Mouse (Mus musculus) CH12.LX (cell line): ENCODE measurements around the gene Faiml. TPM values are rescaled to one million over a fixed set of nuclear protein-coding genes. Genes with fewer than 3 reads are reported as not detected.

Experiments used
- DNase-seq: peaks from one replicate; pipeline ENCODE4 v3.0.0-alpha.2; 2013; ENCODE audit errors: extremely low read depth
- H3K27ac ChIP-seq: 2 replicates; pipeline ENCODE4 v1.5.1; 2012; ENCODE audit warnings: low read depth, mild to moderate bottlenecking, control low read depth, moderate library complexity; ENCODE audit not compliant: insufficient read depth
- H3K27me3 ChIP-seq: replicated peaks from 2 replicates; pipeline ENCODE3; 2012; ENCODE audit warnings: inconsistent platforms
- H3K36me3 ChIP-seq, 2 experiments: replicated peaks in 1 of 2; 2 replicates each; pipeline versions ENCODE3 to v1.6.1; 2012; ENCODE audit warnings: inconsistent platforms in 1 of 2, low read length in 1 of 2, mild to moderate bottlenecking in 1 of 2, mixed read lengths in 1 of 2, moderate library complexity in 1 of 2; ENCODE audit not compliant: control insufficient read depth in 1 of 2, insufficient read depth in 1 of 2
- H3K4me1 ChIP-seq, 2 experiments: 2 replicates each; pipeline ENCODE4 v1.6.1; 2012; ENCODE audit warnings: inconsistent platforms in 1 of 2, moderate library complexity in 1 of 2; ENCODE audit not compliant: insufficient read depth in 2 of 2, control insufficient read depth in 1 of 2
- H3K4me2 ChIP-seq: 2 replicates; pipeline ENCODE4 v1.6.1; 2012; ENCODE audit warnings: low read depth, mild to moderate bottlenecking, control low read depth; ENCODE audit not compliant: poor library complexity, insufficient read depth, severe bottlenecking
- H3K4me3 ChIP-seq, 3 experiments: fragments of 150-350 bp in 1 of 3; sonication (generic) in 1 of 3; replicated peaks in 1 of 3; 2 replicates each; pipeline versions ENCODE3 to v1.5.1; 2011 to 2012; ENCODE audit warnings: low read depth in 2 of 3, low read length in 2 of 3, mild to moderate bottlenecking in 2 of 3, moderate library complexity in 2 of 3, control low read depth in 1 of 3, improper control_type of control experiment in 1 of 3, inconsistent platforms in 1 of 3, mixed read lengths in 1 of 3; ENCODE audit not compliant: poor library complexity in 1 of 3
- H3K79me2 ChIP-seq: replicated peaks from 2 replicates; pipeline ENCODE4 v1.6.1; 2012; ENCODE audit warnings: mild to moderate bottlenecking, moderate library complexity; ENCODE audit not compliant: control insufficient read depth, poor library complexity, insufficient read depth, severe bottlenecking; ENCODE audit errors: extremely low read depth
- H3K9ac ChIP-seq: 2 replicates; pipeline ENCODE4 v1.6.1; 2012; ENCODE audit warnings: low read depth, mild to moderate bottlenecking, control low read depth, moderate library complexity; ENCODE audit not compliant: insufficient read depth
- H3K9me3 ChIP-seq: replicated peaks from 2 replicates; pipeline ENCODE3; 2012; ENCODE audit warnings: low read length, inconsistent platforms, mixed read lengths
- BHLHE40 ChIP-seq: IDR thresholded peaks from 2 replicates; pipeline ENCODE4 v1.6.1; 2011; ENCODE audit warnings: mild to moderate bottlenecking, low read depth, low read length, improper control_type of control experiment
- CHD1 ChIP-seq: IDR thresholded peaks from 2 replicates; pipeline ENCODE4 v1.6.1; 2012; ENCODE audit warnings: low read depth, low read length, improper control_type of control experiment, inconsistent platforms
- CHD2 ChIP-seq: IDR thresholded peaks from 2 replicates; pipeline ENCODE4 v1.6.1; 2011; ENCODE audit warnings: low read length, improper control_type of control experiment
- CTCF ChIP-seq, 2 experiments: IDR thresholded peaks in 1 of 2; conservative IDR thresholded peaks in 1 of 2; 2 replicates each; pipeline ENCODE4 v1.5.1; 2011 to 2012; ENCODE audit warnings: low read depth in 2 of 2, low read length in 2 of 2, improper control_type of control experiment in 1 of 2, inconsistent platforms in 1 of 2, mild to moderate bottlenecking in 1 of 2, moderate library complexity in 1 of 2
- E2F4 ChIP-seq: IDR thresholded peaks from 2 replicates; pipeline ENCODE4 v1.6.1; 2011; ENCODE audit warnings: low read depth, low read length, improper control_type of control experiment; ENCODE audit not compliant: insufficient replicate concordance
- EP300 ChIP-seq: IDR thresholded peaks from 2 replicates; pipeline ENCODE4 v1.6.1; 2011; ENCODE audit warnings: low read length, improper control_type of control experiment
- ETS1 ChIP-seq: conservative IDR thresholded peaks from 2 replicates; pipeline ENCODE4 v1.6.1; 2012; ENCODE audit warnings: low read depth, mild to moderate bottlenecking, inconsistent platforms, low read length, improper control_type of control experiment, moderate library complexity
- HCFC1 ChIP-seq: IDR thresholded peaks from 2 replicates; pipeline ENCODE4 v1.6.1; 2012; ENCODE audit warnings: low read depth, mild to moderate bottlenecking, inconsistent platforms, low read length, improper control_type of control experiment
- IRF4 ChIP-seq: IDR thresholded peaks from 2 replicates; pipeline ENCODE4 v1.6.1; 2014; ENCODE audit warnings: low read depth, mild to moderate bottlenecking, inconsistent platforms, low read length, improper control_type of control experiment
- JUN ChIP-seq: IDR thresholded peaks from 2 replicates; pipeline ENCODE4 v1.6.1; 2011; ENCODE audit warnings: low read depth, mild to moderate bottlenecking, low read length, improper control_type of control experiment, moderate library complexity; ENCODE audit not compliant: insufficient read depth
- MYC ChIP-seq: IDR thresholded peaks from 2 replicates; pipeline ENCODE4 v1.6.1; 2011; ENCODE audit warnings: low read depth, mild to moderate bottlenecking, improper control_type of control experiment, low read length
- NELFE ChIP-seq: IDR thresholded peaks from 2 replicates; pipeline ENCODE4 v1.6.1; 2011; ENCODE audit warnings: low read depth, low read length, improper control_type of control experiment
- POLR2A ChIP-seq: IDR thresholded peaks from 2 replicates; pipeline ENCODE4 v1.6.1; 2011; ENCODE audit warnings: low read depth, mild to moderate bottlenecking, improper control_type of control experiment, low read length
- POLR2AphosphoS2 ChIP-seq: IDR thresholded peaks from 2 replicates; pipeline ENCODE4 v1.6.1; 2011; ENCODE audit warnings: low read depth, low read length, improper control_type of control experiment
- RAD21 ChIP-seq: IDR thresholded peaks from 2 replicates; pipeline ENCODE4 v1.6.1; 2011; ENCODE audit warnings: low read depth, mild to moderate bottlenecking, low read length, improper control_type of control experiment, moderate library complexity
- TBP ChIP-seq: conservative IDR thresholded peaks from 2 replicates; pipeline ENCODE4 v1.6.1; 2011; ENCODE audit warnings: low read depth, low read length, improper control_type of control experiment
- TCF12 ChIP-seq: IDR thresholded peaks from 2 replicates; pipeline ENCODE4 v1.6.1; 2014; ENCODE audit warnings: low read depth, mild to moderate bottlenecking, inconsistent platforms, low read length, improper control_type of control experiment
- ZNF384 ChIP-seq: IDR thresholded peaks from 2 replicates; pipeline ENCODE4 v1.6.1; 2012; ENCODE audit warnings: low read depth, low read length, improper control_type of control experiment, inconsistent platforms
- dilution Hi-C: fragments of 300-500 bp; cut with MboI; formaldehyde crosslinking; loops from 2 replicates; pipeline ENCODE4 v1.14.3; 2020; ENCODE audit warnings: low sequenced_read_pairs; ENCODE audit not compliant: extremely low pct_unique_long_range_greater_than_20kb, extremely low pct_ligation_motif_present
- in situ Hi-C: fragments of 300-500 bp; cut with MboI; formaldehyde crosslinking; loops from 3 replicates; pipeline ENCODE4 v1.14.3; 2019; ENCODE audit warnings: low sequenced_read_pairs, low pct_ligation_motif_present, low pct_unique_long_range_greater_than_20kb, mixed read lengths
- polyA plus RNA-seq: library from polyadenylated mRNA; unstranded; fragments of >175 nt; gene quantifications from 2 replicates; pipeline ENCODE4 v1.2.1, GENCODE M21; 2012; ENCODE audit warnings: low read depth; ENCODE audit not compliant: insufficient read length
- total RNA-seq, 2 experiments: library from RNA; depleted of rRNA; stranded (reverse); fragments of 300-350 nt in 1 of 2; fragments of >200 nt in 1 of 2; gene quantifications; 2 replicates each; pipeline ENCODE4 v1.2.3; 2012 to 2014

Gene Faiml
- total and polyA plus RNA-seq, 3 experiments, result not detected

DNA sequence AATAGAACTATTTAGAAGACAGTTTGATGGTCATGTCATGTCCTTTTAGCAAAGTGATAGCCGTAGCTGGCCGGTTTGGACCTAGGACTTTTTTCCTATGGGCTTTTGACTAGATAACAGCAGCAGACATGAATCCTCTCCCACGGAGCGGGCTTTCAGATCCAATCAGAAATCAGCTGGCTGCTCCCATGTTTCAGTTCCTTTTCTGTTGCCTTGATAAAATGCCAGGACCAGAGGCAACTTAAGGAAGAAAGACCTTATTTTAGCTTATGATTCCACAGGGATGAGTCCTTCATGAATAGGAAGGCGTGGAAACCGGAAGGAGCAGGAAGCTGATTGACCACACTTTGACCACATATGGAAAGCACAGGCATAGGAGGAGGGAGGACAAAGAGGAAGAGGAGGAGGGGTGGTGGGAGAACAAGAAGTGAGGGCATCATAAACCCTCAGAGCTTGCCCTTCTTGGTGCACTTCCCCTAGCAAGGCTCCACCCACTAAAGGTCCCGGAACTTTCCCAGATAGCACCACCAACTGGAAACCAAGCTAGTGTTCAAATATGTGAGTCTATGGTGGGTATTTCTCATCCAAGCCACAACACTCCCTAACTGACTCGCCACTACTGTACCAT, 53.9 kb downstream of the Faiml start:
- dilution Hi-C loops, result no loop called here
- Histone ChIP-seq H3K4me3 (no peak overlapping the region), H3K27me3 (no peaks in the 10 kb centered on the region), H3K4me1 (peaks cover 2 to 6% of the 10 kb centered on the region in 2 experiments; a peak in 3 of 4 replicates), H3K9ac (no peak overlapping the region), H3K9me3 (no peaks in the 10 kb centered on the region), H3K27ac (no peak overlapping the region), H3K4me2 (0 out of 2 replicates have a peak overlapping the region, but pooled peaks have one; percentile 7)
- DNase-seq, result no peak
- in situ Hi-C loops, result no loop called here
- TF ChIP-seq ETS1, result no peak
- no peak for TF ChIP-seq E2F4
- TF ChIP-seq EP300, result no peak
- no peak for TF ChIP-seq CHD1
- no peak for TF ChIP-seq CHD2
- no peak for TF ChIP-seq POLR2AphosphoS2
- no peak for TF ChIP-seq POLR2A
- TF ChIP-seq, all 38 proteins: peak for 0
- H3K79me2 ChIP-seq, result no peaks in the 10 kb centered on the region
- H3K36me3 ChIP-seq, result no peaks in the 10 kb centered on the region

DNA sequence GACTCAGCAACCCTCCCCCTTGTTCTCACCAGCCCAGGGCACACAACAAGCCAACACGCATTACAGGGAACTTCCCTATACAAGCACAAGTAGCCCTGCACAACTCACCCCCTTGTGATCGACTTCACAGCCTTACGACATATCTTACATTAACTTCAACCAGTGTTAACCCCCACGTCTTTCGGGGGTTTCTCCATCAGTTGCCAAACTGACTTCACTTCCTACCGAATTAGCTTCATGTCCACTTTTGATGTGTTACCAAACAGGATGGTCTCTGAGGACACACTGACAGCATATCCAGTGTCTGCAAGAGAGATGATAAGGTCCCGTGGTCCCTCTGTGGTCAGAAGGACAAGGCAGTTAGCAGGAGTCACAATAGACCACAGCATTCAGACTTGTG, 54.9 kb downstream of the Faiml start:
- dilution Hi-C loops, result no loop called here
- Histone ChIP-seq H3K27me3 (no peaks in the 10 kb centered on the region), H3K79me2 (no peaks in the 10 kb centered on the region), H3K27ac (no peak overlapping the region), H3K36me3 (no peaks in the 10 kb centered on the region), H3K4me2 (no peak overlapping the region), H3K4me1 (peaks cover 2 to 6% of the 10 kb centered on the region in 2 experiments; a peak in 3 of 4 replicates), H3K9me3 (no peaks in the 10 kb centered on the region), H3K4me3 (no peak overlapping the region), H3K9ac (no peak overlapping the region)
- TF ChIP-seq CHD1, result no peak
- TF ChIP-seq CTCF (conservative IDR thresholded peaks at IDR 0.05 in 1 of 2, IDR thresholded peaks at IDR 0.05 in 1 of 2; ENCODE audit: low read depth in 2 of 2, low read length in 2 of 2), result no peak
- TF ChIP-seq EP300, result no peak
- no peak for TF ChIP-seq POLR2AphosphoS2
- TF ChIP-seq ZNF384, result no peak
- no peak for TF ChIP-seq POLR2A
- TF ChIP-seq JUN, result no peak
- no peak for TF ChIP-seq RAD21
- TF ChIP-seq TBP, result no peak
- TF ChIP-seq MYC, result no peak
- TF ChIP-seq NELFE, result no peak
- no peak for TF ChIP-seq IRF4
- no peak for TF ChIP-seq HCFC1
- TF ChIP-seq BHLHE40, result no peak
- TF ChIP-seq TCF12, result no peak
- in situ Hi-C loops, result no loop called here
- no peak for DNase-seq
